Mouse (Mus musculus): ENCODE data around the gene Nfic. TPM values are rescaled to one million over a fixed set of nuclear protein-coding genes. Genes with fewer than 3 reads are reported as not detected.

Nfic gene
- polyA plus RNA-seq, 1 experiment = 6.1 TPM

DNA sequence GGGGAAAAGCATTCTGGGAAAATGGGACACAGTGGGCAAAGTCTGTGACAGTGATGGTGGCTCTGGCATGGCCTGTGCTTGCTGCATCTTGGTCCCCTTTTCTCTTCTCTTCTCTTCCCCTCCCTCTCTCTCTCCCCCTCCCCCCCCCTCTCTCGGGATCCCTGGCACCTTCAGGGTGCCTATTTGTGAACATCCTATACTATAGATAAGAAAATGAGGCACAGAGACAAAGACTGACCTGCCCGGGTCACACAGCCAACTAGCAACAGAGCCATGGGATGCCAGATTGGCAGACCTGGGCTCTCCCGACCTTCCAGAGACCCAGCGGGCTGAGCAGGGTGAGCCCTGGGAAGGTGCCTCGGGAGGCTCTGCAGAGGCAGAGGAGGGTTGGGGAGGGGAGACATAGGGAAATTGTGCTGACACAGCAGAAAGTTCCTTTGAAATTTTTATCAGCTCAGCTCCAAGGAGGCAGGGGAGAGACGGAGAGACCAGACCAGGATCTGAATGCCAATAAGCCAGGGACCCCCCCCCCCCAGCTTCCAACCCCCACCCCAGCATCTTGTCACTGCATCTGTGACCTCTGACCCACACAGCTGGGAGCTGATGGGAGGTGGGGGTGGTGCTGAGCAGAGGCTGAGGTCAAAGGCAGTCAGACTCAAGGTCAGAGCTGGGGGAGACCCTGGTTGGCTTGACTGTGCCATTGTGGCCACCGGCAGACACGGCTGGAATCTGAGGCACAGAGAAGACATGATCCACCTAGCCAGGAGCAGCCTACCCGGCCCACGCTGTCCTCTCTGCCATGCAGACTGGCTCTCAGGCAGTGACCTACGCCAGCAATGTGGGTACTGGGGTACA lies 37.0 kb downstream of the Nfic start:
- Histone ChIP-seq H3K4me1 (ENCODE audit: control insufficient read depth, insufficient read depth, low read length) (peaks cover 27% of the 10 kb centered on the region), H3K27me3 (ENCODE audit: control insufficient read depth, insufficient read depth, low read length, poor library complexity, severe bottlenecking) (no peaks in the 10 kb centered on the region)

GRCm38 (mm10) chr10:81417227-81418215 lies 37.9 kb downstream of the Nfic start:
- Histone ChIP-seq H3K4me3 (ENCODE audit: low read depth, low read length) (peak overlapping the region; percentile 24), H3K9me3 (replicated peaks; ENCODE audit: control insufficient read depth, insufficient read depth, low read length, poor library complexity, severe bottlenecking) (no peaks in the 10 kb centered on the region), H3K9ac (ENCODE audit: low read depth, poor library complexity, severe bottlenecking) (peak overlapping the region; percentile 58), H3K4me1 (ENCODE audit: control insufficient read depth, insufficient read depth, low read length) (peaks cover 30% of the 10 kb centered on the region), H3K27me3 (ENCODE audit: control insufficient read depth, insufficient read depth, low read length, poor library complexity, severe bottlenecking) (no peaks in the 10 kb centered on the region), H3K27ac (ENCODE audit: insufficient read depth, low read length) (no peak overlapping the region), H3K36me3 (ENCODE audit: control insufficient read depth, insufficient read depth, low read length, poor library complexity, severe bottlenecking) (no peaks in the 10 kb centered on the region)
- no peak for TF ChIP-seq CTCF (IDR thresholded peaks at IDR 0.05; ENCODE audit: low read depth, low read length)
- TF ChIP-seq POLR2A (IDR thresholded peaks at IDR 0.05; ENCODE audit: insufficient read depth, low read length) = no peak
- no peak for TF ChIP-seq EP300 (IDR thresholded peaks at IDR 0.05; ENCODE audit: insufficient read depth, low read depth, low read length)

More for the DNA sequence above, 37.0 kb downstream of the Nfic start:
- no peak overlapping the region for H3K27ac ChIP-seq (ENCODE audit: insufficient read depth, low read length)
- H3K9ac ChIP-seq (ENCODE audit: low read depth, poor library complexity, severe bottlenecking) = no peak overlapping the region
- H3K36me3 ChIP-seq (ENCODE audit: control insufficient read depth, insufficient read depth, low read length, poor library complexity, severe bottlenecking) = no peaks in the 10 kb centered on the region
- TF ChIP-seq CTCF (IDR thresholded peaks at IDR 0.05; ENCODE audit: low read depth, low read length) (no peak), EP300 (IDR thresholded peaks at IDR 0.05; ENCODE audit: insufficient read depth, low read depth, low read length) (no peak), POLR2A (IDR thresholded peaks at IDR 0.05; ENCODE audit: insufficient read depth, low read length) (no peak)
- H3K4me3 ChIP-seq (ENCODE audit: low read depth, low read length) = no peak overlapping the region
- H3K9me3 ChIP-seq (replicated peaks; ENCODE audit: control insufficient read depth, insufficient read depth, low read length, poor library complexity, severe bottlenecking) = no peaks in the 10 kb centered on the region

GRCm38 (mm10) chr10:81416581-81417226 lies 38.7 kb downstream of the Nfic start:
- Histone ChIP-seq H3K27me3 (ENCODE audit: control insufficient read depth, insufficient read depth, low read length, poor library complexity, severe bottlenecking) (no peaks in the 10 kb centered on the region), H3K4me1 (ENCODE audit: control insufficient read depth, insufficient read depth, low read length) (peaks cover 37% of the 10 kb centered on the region), H3K4me3 (ENCODE audit: low read depth, low read length) (peak overlapping the region; percentile 48), H3K27ac (ENCODE audit: insufficient read depth, low read length) (no peak overlapping the region), H3K9me3 (replicated peaks; ENCODE audit: control insufficient read depth, insufficient read depth, low read length, poor library complexity, severe bottlenecking) (no peaks in the 10 kb centered on the region), H3K9ac (ENCODE audit: low read depth, poor library complexity, severe bottlenecking) (peak overlapping the region; percentile 58), H3K36me3 (ENCODE audit: control insufficient read depth, insufficient read depth, low read length, poor library complexity, severe bottlenecking) (no peaks in the 10 kb centered on the region)
- TF ChIP-seq POLR2A (IDR thresholded peaks at IDR 0.05; ENCODE audit: insufficient read depth, low read length) = no peak
- no peak for TF ChIP-seq CTCF (IDR thresholded peaks at IDR 0.05; ENCODE audit: low read depth, low read length)
- TF ChIP-seq EP300 (IDR thresholded peaks at IDR 0.05; ENCODE audit: insufficient read depth, low read depth, low read length) = no peak

DNA sequence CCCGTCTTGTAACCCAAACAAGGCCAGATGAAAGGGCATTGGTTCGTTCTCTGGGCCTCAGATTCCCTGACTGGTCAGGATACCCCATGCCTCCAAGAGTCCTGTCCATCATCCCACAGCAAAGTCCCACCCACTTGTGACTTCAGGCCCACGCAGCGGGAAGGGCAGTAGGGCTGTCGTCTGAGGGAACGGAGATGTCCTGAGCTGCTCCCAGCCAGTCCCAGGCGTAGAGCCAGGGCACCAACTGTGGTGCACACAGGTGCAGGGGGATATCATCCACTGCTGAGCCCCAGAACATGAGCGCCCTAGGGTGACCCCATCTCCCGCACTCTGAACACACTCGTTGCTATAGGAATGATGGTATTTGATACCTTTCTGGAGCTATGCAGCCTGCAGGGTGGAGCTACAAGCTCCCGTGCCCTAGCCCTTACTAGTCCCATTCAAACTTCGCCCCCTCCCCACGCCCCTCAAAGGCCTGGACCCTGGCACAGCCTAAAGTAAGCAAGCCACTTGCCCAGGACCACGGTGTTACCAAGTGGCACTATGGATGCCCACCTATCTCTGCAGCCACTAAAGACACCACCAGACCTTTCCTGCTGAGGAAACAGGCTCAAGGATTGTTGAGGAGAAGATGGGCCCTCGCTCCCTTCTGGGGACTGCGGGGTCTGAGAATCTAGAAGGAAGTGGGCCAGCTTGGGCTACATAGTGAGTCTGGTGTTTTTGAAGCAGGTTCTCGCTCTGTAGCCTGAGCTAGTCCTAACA lies 39.7 kb downstream of the Nfic start:
- no peaks in the 10 kb centered on the region for H3K36me3 ChIP-seq (ENCODE audit: control insufficient read depth, insufficient read depth, low read length, poor library complexity, severe bottlenecking)
- H3K4me3 ChIP-seq (ENCODE audit: low read depth, low read length) = no peak overlapping the region
- TF ChIP-seq EP300 (IDR thresholded peaks at IDR 0.05; ENCODE audit: insufficient read depth, low read depth, low read length) (no peak), POLR2A (IDR thresholded peaks at IDR 0.05; ENCODE audit: insufficient read depth, low read length) (no peak), CTCF (IDR thresholded peaks at IDR 0.05; ENCODE audit: low read depth, low read length) (no peak)
- no peak overlapping the region for H3K9ac ChIP-seq (ENCODE audit: low read depth, poor library complexity, severe bottlenecking)
- peak overlapping the region; percentile 18; the same call in 1 of the 2 replicates for H3K27ac ChIP-seq (ENCODE audit: insufficient read depth, low read length)
- no peaks in the 10 kb centered on the region for H3K27me3 ChIP-seq (ENCODE audit: control insufficient read depth, insufficient read depth, low read length, poor library complexity, severe bottlenecking)
- no peaks in the 10 kb centered on the region for H3K9me3 ChIP-seq (replicated peaks; ENCODE audit: control insufficient read depth, insufficient read depth, low read length, poor library complexity, severe bottlenecking)
- peaks cover 45% of the 10 kb centered on the region for H3K4me1 ChIP-seq (ENCODE audit: control insufficient read depth, insufficient read depth, low read length)

DNA sequence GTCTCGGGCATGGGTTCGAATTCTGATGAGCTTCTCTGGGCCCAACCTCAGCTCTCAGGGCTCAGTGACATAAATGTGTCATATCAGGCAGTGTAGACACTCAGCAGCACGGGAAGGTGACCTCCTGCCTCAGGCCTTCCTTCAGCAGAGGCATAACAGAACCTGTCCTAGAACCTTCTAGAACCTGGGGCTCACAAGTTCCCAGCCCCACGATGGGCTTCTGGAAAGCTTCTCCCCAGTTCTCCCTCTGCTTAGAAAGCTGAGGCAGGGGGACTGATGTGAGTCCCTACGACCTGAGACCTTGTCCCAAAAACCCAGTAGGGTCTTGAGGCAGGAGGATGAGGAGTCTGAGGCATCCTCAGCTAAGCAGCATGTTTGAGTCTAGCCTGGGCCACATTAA lies 40.3 kb downstream of the Nfic start:
- H3K9me3 ChIP-seq (replicated peaks; ENCODE audit: control insufficient read depth, insufficient read depth, low read length, poor library complexity, severe bottlenecking) = no peaks in the 10 kb centered on the region
- H3K9ac ChIP-seq (ENCODE audit: low read depth, poor library complexity, severe bottlenecking) = no peak overlapping the region
- no peaks in the 10 kb centered on the region for H3K36me3 ChIP-seq (ENCODE audit: control insufficient read depth, insufficient read depth, low read length, poor library complexity, severe bottlenecking)
- H3K4me1 ChIP-seq (ENCODE audit: control insufficient read depth, insufficient read depth, low read length) = peaks cover 45% of the 10 kb centered on the region
- H3K4me3 ChIP-seq (ENCODE audit: low read depth, low read length) = no peak overlapping the region
- no peaks in the 10 kb centered on the region for H3K27me3 ChIP-seq (ENCODE audit: control insufficient read depth, insufficient read depth, low read length, poor library complexity, severe bottlenecking)
- TF ChIP-seq CTCF (IDR thresholded peaks at IDR 0.05; ENCODE audit: low read depth, low read length) = no peak
- TF ChIP-seq EP300 (IDR thresholded peaks at IDR 0.05; ENCODE audit: insufficient read depth, low read depth, low read length) = no peak
- TF ChIP-seq POLR2A (IDR thresholded peaks at IDR 0.05; ENCODE audit: insufficient read depth, low read length) = no peak
- H3K27ac ChIP-seq (ENCODE audit: insufficient read depth, low read length) = 0 out of 2 replicates have a peak overlapping the region, but pooled peaks have one; percentile 8

Measured in ES-Bruce4 (cell line).